Mouse (Mus musculus): ENCODE data around the gene Rps15.

Rps15 gene

GRCm38 (mm10) chr10:80341491-80342304 is 49.4 kb downstream of the Rps15 start:
- no peak for DNase-seq (ENCODE audit: low read depth, low spot score)

- DNase-seq (ENCODE audit: low read depth, low spot score): no peak
Observed at GRCm38 (mm10) chr10:80342305-80342748, 50.1 kb downstream of the Rps15 start.

GRCm38 (mm10) chr10:80342749-80343424 is 50.6 kb downstream of the Rps15 start:
- DNase-seq (ENCODE audit: low read depth, low spot score): peak; percentile 98

GRCm38 (mm10) chr10:80343425-80343895 is 51.2 kb downstream of the Rps15 start:
- no peak for DNase-seq (ENCODE audit: low read depth, low spot score)
